Mouse (Mus musculus): Measurements from ENCODE around the gene Olfr168. TPM values are rescaled to one million over a fixed set of nuclear protein-coding genes. Genes with fewer than 3 reads are reported as not detected.
"Not testable (repeated sequence)": the region's sequence is repeated elsewhere in the genome, so short reads cannot be mapped to it uniquely, and the experiment has no call there.

Gene Olfr168
- total RNA-seq (2021), result not detected
- long read RNA-seq, experiment 1, result 0 reads
- long read RNA-seq, experiment 2, result 0 reads

- DNase-seq, result no peak
Observed at GRCm38 (mm10) chr16:19535455-19535854, at the start of gene Olfr168. Gene Olfr168, minus strand, starts transcription at chr16:19535555.

GRCm38 (mm10) chr16:19571709-19572108 is 36.4 kb upstream of the Olfr168 start, which contains the start of gene Olfr169:
Gene Olfr169, minus strand, starts transcription at chr16:19571809.
- DNase-seq, result not testable (repeated sequence)

- not testable (repeated sequence) for DNase-seq
Observed at GRCm38 (mm10) chr16:19553429-19553828, 18.1 kb upstream of the Olfr168 start.

GRCm38 (mm10) chr16:19552246-19552645 is 16.9 kb upstream of the Olfr168 start:
- DNase-seq, result not testable (repeated sequence)

GRCm38 (mm10) chr16:19522166-19522565 is 13.2 kb downstream of the Olfr168 start, which contains the start of gene Olfr167:
Gene Olfr167, minus strand, starts transcription at chr16:19522266.
- DNase-seq, result no peak

GRCm38 (mm10) chr16:19483394-19483793 is 52.0 kb downstream of the Olfr168 start, which contains the start of gene Olfr166:
Gene Olfr166, plus strand, starts transcription at chr16:19483694.
- no peak for DNase-seq

Other genes starting within 250 kb of the Olfr168 start
- not detected for gene Olfr164, start 221.5 kb downstream of the Olfr168 start, total RNA-seq (2021)
- gene Olfr165, start 112.4 kb downstream of the Olfr168 start, total RNA-seq (2021), result not detected
- not detected for gene Olfr166, start 51.9 kb downstream of the Olfr168 start, total RNA-seq (2021)
- not detected for gene Olfr167, start 13.3 kb downstream of the Olfr168 start, total RNA-seq (2021)
- gene Olfr169, start 36.3 kb upstream of the Olfr168 start, total RNA-seq (2021), result not detected
- gene Olfr170, start 76.3 kb upstream of the Olfr168 start, total RNA-seq (2021), result not detected
- not detected for gene Olfr171, start 94.4 kb upstream of the Olfr168 start, total RNA-seq (2021)
- under 1 TPM in 1 of 2 experiments, not detected in 1; 0.12 TPM for gene Lamp3, start 170.8 kb upstream of the Olfr168 start, total RNA-seq (2021)
- gene B3gnt5, start 224.7 kb upstream of the Olfr168 start, total RNA-seq (2021), result 1 to 10 TPM in 1 of 2 experiments, under 1 TPM in 1; 0.42 to 2.1 TPM

Measured in heart, adult 18-20 months (tissue).